Mouse (Mus musculus) neutrophil, adult 83 days (primary cell): ENCODE results near the gene Ppm1m. TPM values are rescaled to one million over a fixed set of nuclear protein-coding genes. Genes with fewer than 3 reads are reported as not detected.

Experiments
- total RNA-seq, 2 experiments: library from RNA; stranded (reverse); gene quantifications; one replicate each; pipeline ENCODE4 v1.2.4; 2023

Ppm1m gene
- 100 to 1,000 TPM; 132 to 139 TPM for total RNA-seq

GRCm38 (mm10) chr9:106199535-106200272 lies at the start of gene Ppm1m:
Gene Ppm1m, minus strand, starts transcription at chr9:106199746.

GRCm38 (mm10) chr9:106222261-106222851 lies 22.8 kb upstream of the Ppm1m start, which contains the start of gene Tlr9:
Gene Tlr9, plus strand, starts transcription at chr9:106222598.

GRCm38 (mm10) chr9:106202819-106203636 lies 3.5 kb upstream of the Ppm1m start, which contains the start of gene Twf2:
Gene Twf2, plus strand, starts transcription at chr9:106203108.

GRCm38 (mm10) chr9:106170556-106171345 lies 28.8 kb downstream of the Ppm1m start, which contains the start of gene Wdr82:
Gene Wdr82, plus strand, starts transcription at chr9:106170928.

GRCm38 (mm10) chr9:106158037-106158491 lies 41.5 kb downstream of the Ppm1m start, which contains the start of gene Glyctk:
Gene Glyctk, minus strand, starts transcription at chr9:106158138.

Other genes with a start within 250 kb of the Ppm1m start
- gene Col6a5, start 239.1 kb downstream of the Ppm1m start, total RNA-seq, result under 1 TPM; 0.04 to 0.31 TPM
- gene Col6a4, start 103.0 kb downstream of the Ppm1m start, total RNA-seq, result not detected
- 1 to 10 TPM; 1.2 to 2.4 TPM for gene Glyctk, start 41.6 kb downstream of the Ppm1m start, total RNA-seq
- 10 to 100 TPM; 57.7 to 62.3 TPM for gene Wdr82, start 28.8 kb downstream of the Ppm1m start, total RNA-seq
- gene Twf2, start 3.4 kb upstream of the Ppm1m start, total RNA-seq, result 100 to 1,000 TPM; 166 to 171 TPM
- 10 to 100 TPM; 14.7 to 15.4 TPM for gene Tlr9, start 22.9 kb upstream of the Ppm1m start, total RNA-seq
- 100 to 1,000 TPM; 215 to 220 TPM for gene Alas1, start 48.9 kb upstream of the Ppm1m start, total RNA-seq
- 10 to 100 TPM; 17.3 to 17.5 TPM for gene Poc1a, start 81.3 kb upstream of the Ppm1m start, total RNA-seq
- gene Dusp7, start 168.9 kb upstream of the Ppm1m start, total RNA-seq, result 10 to 100 TPM; 22.1 to 25.2 TPM
- gene Rpl29, start 229.7 kb upstream of the Ppm1m start, total RNA-seq, result 100 to 1,000 TPM; 320 to 397 TPM
- gene Acy1, start 238.6 kb upstream of the Ppm1m start, total RNA-seq, result 1 to 10 TPM; 4.6 to 5.3 TPM
- gene Abhd14b, start 247.7 kb upstream of the Ppm1m start, total RNA-seq, result 1 to 10 TPM; 1.2 to 1.3 TPM
- gene Abhd14a, start 247.9 kb upstream of the Ppm1m start, total RNA-seq, result 1 to 10 TPM; 1.8 to 1.9 TPM